Mouse (Mus musculus): Measurements from ENCODE around the gene Usp4.
"Not testable (repeated sequence)": the region's sequence is repeated elsewhere in the genome, so short reads cannot be mapped to it uniquely, and the experiment has no call there.

GRCm38 (mm10) chr9:108322054-108322453 is 25.6 kb upstream of the Usp4 start:
- not testable (repeated sequence) for TF ChIP-seq POLR2A (IDR thresholded peaks at IDR 0.05; ENCODE audit: borderline replicate concordance, low read depth, low read length); CTCF (IDR thresholded peaks at IDR 0.05; ENCODE audit: low read depth, low read length)

All from bone marrow macrophage, adult 2 months (primary cell).